Mouse (Mus musculus) monocyte, adult 2 months (primary cell): ENCODE results near the gene Armh1.
"Not testable (repeated sequence)": the region's sequence is repeated elsewhere in the genome, so short reads cannot be mapped to it uniquely, and the experiment has no call there.

ENCODE experiments used
- DNase-seq, 2 experiments: peaks; one replicate each; pipeline ENCODE4 v3.0.0; 2022; ENCODE audit warnings: low spot score in 2 of 2, low read depth in 1 of 2

Armh1 gene

GRCm38 (mm10) chr4:117270278-117270677, 18.4 kb upstream of the Armh1 start:
- DNase-seq: peak in 1 of 2 experiments; percentile 43

DNA sequence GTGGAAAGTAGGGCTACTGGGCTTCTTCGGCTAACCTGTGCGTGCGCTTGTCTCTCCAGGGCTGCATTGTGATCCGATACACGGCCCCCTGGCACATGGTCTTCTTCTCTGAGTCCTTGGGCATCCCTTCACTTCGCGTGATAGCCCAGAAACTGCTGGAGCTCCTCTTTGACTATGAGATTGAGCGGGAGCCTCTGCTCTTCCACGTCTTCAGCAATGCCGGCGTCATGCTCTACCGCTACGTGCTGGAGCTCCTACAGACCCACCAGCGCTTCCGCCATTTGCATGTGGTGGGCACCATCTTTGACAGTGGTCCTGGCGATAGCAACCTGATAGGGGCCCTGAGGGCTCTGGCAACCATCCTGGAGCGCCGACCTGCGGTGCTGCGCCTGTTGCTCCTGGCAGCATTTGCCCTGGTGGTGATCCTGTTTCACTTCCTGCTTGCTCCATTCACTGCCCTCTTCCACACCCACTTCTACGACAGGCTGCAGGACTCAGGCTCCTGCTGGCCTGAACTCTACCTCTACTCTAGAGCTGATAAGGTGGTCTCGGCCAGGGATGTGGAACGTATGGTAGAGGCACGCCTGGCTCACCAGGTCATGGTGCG, 16.0 kb upstream of the Armh1 start:
- DNase-seq: no peak

DNA sequence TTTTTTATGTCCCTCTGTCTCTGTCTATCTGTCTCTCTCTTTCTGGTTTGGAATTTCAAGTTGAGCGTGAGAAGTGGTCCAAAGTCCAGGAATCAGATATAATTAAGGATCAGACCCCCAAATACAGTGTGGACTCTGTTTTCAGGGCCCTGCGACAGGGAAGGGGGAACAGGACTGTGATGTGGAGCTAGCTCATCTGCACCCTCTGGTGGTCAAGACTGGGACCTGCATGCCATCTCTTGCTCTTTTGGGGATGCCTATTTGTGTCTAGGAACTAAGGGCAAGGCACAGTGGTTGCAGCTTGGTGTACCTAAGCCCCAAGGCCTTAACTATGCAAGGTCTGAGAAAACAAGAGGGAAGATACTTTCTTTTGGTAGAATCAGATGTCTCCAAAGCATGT, 15.4 kb upstream of the Armh1 start:
- peak; percentile 38 to 64 for DNase-seq

GRCm38 (mm10) chr4:117262987-117263386, 11.1 kb upstream of the Armh1 start:
- no peak for DNase-seq

DNA sequence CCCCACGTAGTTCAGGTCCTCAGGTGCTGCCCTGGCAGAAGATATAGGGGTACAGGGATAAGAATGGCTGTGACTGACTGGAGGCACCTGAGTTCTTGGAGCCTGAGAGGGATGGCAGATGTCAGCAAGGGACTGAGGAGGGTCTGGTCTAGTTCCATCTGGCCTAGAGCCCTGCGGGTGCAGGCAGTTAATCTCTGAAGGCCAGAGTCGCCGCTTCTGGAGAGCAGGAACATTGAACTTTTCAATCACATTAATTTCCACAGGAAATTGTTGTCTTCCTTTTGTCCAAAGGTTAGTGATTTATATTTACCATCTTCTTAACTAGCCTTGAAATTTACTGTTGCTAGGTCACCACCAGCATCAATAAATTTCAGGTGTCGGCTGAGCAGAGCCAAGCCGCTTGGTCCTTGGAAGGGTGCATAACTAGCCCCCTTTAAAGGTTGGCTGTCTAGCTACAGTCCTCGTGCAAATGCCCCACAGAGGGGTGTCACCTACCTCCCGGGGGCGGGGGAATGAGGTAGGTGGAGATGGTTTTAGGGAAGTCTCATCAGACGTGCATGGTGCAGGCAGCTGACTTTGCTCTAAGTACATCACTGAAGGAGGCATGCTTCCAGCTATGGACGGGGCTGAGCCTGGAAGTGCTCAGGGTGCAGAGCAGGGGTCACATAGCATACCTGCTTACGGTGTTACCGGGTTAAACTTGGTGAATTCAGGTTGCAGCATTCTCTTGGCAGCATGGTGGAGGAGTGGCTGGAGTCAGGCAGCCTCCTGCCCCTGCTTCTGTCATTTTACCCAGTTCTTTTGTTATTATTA, 10.4 kb upstream of the Armh1 start:
- no peak for DNase-seq

- DNase-seq: no peak
Observed at GRCm38 (mm10) chr4:117261222-117261621, 9.3 kb upstream of the Armh1 start.

GRCm38 (mm10) chr4:117259909-117260308, 8.0 kb upstream of the Armh1 start:
- DNase-seq: not testable (repeated sequence)

DNA sequence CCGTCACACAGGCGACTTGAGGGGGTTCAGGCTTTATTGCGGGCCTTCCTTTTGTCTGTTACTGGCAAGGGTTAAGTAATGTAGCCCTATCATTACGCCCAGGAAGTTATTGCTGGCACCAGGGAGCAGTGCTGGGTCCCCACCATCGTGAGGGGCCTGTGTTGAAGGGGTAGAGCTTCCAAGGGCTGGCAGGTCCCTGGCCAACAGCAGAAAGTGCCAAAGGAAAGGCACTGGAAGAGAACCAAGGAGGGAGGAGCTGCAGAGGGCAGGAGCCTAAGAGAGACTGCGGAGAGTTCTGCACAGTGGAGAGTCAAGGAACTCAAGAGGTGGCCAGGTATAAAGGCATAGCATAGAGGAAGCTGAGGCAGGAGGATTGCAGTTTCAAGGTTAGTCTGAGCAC, 2.7 kb upstream of the Armh1 start:
- no peak for DNase-seq

DNA sequence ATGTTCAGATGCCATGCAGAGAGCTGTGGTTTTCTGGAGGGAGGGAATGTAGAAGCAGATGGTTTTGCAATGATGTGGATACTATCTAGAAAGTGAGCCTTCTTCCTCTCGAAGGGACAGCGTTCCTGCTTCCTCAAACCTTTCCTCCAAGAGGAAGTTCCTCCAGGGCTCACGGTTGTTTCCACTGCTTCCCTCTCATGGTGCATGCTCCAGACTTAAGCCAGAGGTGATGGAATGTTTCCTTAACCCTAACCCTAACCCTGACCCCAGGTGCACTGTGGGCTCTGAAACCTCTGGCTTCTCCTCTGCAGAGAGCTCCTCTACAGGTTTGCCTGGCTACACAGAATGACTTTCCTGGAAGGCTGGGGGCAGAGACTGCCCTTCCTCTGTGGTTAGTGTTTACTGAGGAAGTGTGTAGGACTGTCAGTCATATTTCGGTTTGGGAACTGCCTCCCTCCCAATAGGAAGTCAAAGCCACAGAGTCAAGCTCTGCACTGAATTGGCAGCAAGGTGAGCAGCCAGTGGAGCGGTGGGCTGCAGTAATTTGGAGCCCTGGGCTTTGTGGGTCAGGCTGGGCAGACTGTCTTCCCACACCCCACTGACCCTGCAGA, 2.2 kb upstream of the Armh1 start:
- DNase-seq: peak in 1 of 2 experiments; percentile 4

DNA sequence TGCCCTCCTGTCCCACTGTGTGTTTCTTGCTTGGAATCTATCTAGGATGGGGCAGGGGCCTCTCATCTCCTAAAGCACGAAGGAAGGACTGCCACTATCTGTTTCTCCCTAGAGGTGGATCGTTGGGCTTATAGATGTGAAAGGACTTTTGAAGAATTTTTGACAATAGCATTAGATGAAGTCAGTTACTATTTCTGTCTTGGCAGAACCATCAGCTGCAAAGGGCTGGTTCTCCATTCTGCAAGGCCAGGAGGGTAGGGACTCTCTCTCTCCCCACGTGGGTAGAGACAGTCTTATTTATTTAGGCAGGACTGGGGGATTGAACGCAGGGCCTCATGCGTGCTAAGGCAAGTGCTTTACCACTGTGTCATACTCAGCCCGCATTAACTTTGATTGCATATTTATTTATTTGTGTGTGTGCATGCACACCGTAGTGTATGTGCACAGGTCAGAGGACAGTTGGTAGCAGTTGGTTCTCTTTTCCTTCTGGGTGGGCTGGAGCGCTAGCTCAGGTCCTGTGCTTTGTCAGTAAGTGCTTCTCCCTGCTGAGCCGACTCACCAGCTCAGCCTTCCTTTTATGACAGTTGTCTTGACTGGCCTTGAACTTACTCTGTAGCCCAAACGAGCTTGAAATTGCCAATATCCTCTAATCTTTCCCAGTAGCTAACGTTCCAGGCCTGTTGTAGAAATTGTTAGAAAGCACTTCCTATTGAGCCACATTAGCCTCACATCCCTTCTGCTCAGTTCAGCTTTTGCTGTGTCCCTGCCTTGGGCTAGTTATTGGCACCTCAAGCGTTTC, 1.5 kb upstream of the Armh1 start:
- DNase-seq: no peak

GRCm38 (mm10) chr4:117252755-117253154, 830 bp upstream of the Armh1 start:
- no peak for DNase-seq

GRCm38 (mm10) chr4:117252351-117252750, 426 bp upstream of the Armh1 start:
- no peak for DNase-seq

- no peak for DNase-seq
Observed at GRCm38 (mm10) chr4:117250982-117251381, 943 bp downstream of the Armh1 start.

DNA sequence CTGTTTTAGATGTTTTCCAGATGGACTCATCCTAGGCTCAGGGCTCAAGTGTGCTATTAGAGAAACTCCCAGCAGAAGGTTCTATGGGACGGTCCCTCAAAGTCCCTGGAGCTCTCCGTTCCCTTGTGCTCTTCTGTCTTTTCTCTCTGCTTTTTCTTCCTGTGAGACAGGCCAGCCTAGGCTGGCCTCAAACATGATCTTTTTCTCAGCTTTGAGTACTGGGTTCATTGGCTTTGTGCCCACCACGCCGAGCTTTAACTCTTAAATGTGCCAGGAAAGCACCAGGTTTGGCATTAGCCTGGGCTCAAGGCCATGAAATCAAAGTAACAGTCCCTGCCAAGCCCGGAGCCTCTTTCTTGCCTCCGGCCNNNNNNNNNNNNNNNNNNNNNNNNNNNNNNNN, 11.1 kb downstream of the Armh1 start:
- DNase-seq: no peak

GRCm38 (mm10) chr4:117239153-117239552, 12.8 kb downstream of the Armh1 start:
- DNase-seq: no peak

DNA sequence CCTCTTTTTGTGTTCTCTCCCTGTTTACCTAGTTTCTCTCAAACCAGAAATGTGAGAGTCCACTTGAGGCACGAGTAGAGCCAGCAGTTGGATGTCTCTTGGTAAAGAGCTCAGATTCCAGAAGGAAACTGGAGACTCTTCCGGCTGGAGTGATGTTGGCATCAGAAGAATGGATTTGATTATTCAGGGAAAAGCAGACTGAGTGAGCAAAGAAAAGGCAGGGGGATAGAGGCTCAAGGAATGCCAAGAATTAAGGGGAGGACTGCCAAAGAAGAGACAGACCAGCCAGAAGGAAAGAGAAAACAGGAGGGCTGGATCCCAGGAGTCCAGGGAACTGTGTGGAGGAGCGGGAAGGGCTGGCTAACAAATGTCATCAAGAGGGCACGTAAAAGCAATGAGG, 16.1 kb downstream of the Armh1 start:
- no peak for DNase-seq

GRCm38 (mm10) chr4:117234166-117234741, 17.7 kb downstream of the Armh1 start:
- no peak for DNase-seq

- DNase-seq: no peak
Observed at GRCm38 (mm10) chr4:117231208-117231607, 20.7 kb downstream of the Armh1 start.

DNA sequence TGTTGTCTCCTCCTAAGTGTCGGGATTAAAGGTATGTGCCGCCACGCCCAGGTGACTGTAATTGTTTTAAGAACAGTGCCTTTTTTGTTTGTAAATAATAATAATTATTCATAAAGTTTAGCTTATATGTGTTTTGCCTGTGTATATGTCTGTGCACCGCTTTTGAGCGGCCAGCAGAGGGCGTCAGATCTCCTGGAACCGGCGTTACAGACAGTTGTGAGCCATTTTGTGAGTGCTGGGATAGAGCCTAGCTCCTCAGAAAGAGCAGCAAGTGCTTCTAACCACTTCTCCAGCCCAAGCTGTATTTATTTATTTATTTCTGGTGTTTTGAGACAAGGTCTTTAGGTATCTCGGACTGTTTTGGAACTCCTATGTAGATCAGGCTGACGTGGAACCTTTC, 21.6 kb downstream of the Armh1 start:
- DNase-seq: no peak

GRCm38 (mm10) chr4:117229590-117229989, 22.3 kb downstream of the Armh1 start:
- no peak for DNase-seq

- DNase-seq: no peak
Observed at GRCm38 (mm10) chr4:117225250-117225649, 26.7 kb downstream of the Armh1 start.
